Mouse (Mus musculus): ENCODE results near the gene Mest. TPM values are rescaled to one million over a fixed set of nuclear protein-coding genes. Genes with fewer than 3 reads are reported as not detected.

Mest gene
- polyA plus RNA-seq, 1 experiment from 2014 or later: 328 TPM

- no peaks in the 10 kb centered on the region; the same call in 1 of the 2 replicates for H3K4me1 ChIP-seq (replicated peaks; ENCODE audit: control insufficient read depth, insufficient read depth, low read length)
- no peaks in the 10 kb centered on the region for H3K9me3 ChIP-seq (ENCODE audit: control insufficient read depth, low read length)
- H3K27me3 ChIP-seq (replicated peaks; ENCODE audit: control insufficient read depth, insufficient read depth, low read length): no peaks in the 10 kb centered on the region
- no peak for ATAC-seq
- no peak overlapping the region for H3K27ac ChIP-seq (ENCODE audit: low read length)
- no peak overlapping the region for H3K4me3 ChIP-seq (replicated peaks; ENCODE audit: low read length)
- H3K9ac ChIP-seq (replicated peaks; ENCODE audit: low read depth, low read length): no peak overlapping the region
- 87% methylated on average over 6 of the region's 6 CpGs for WGBS
- no peaks in the 10 kb centered on the region for H3K36me3 ChIP-seq (ENCODE audit: control insufficient read depth, insufficient read depth)
- no peak overlapping the region for H3K4me2 ChIP-seq (ENCODE audit: low read length)
These were observed 23.2 kb upstream of the Mest start for GRCm38 (mm10) chr6:30700182-30700581.

- Histone ChIP-seq H3K27me3 (replicated peaks; ENCODE audit: control insufficient read depth, insufficient read depth, low read length) (no peaks in the 10 kb centered on the region), H3K4me3 (replicated peaks; ENCODE audit: low read length) (no peak overlapping the region), H3K4me1 (replicated peaks; ENCODE audit: control insufficient read depth, insufficient read depth, low read length) (no peaks in the 10 kb centered on the region; the same call in 1 of the 2 replicates), H3K27ac (ENCODE audit: low read length) (no peak overlapping the region), H3K4me2 (ENCODE audit: low read length) (no peak overlapping the region), H3K9ac (replicated peaks; ENCODE audit: low read depth, low read length) (no peak overlapping the region), H3K36me3 (ENCODE audit: control insufficient read depth, insufficient read depth) (no peaks in the 10 kb centered on the region), H3K9me3 (ENCODE audit: control insufficient read depth, low read length) (no peaks in the 10 kb centered on the region)
- whole genome bisulfite sequencing: 93% methylated on average over 6 of the region's 6 CpGs
- ATAC-seq: no peak
These were observed 20.5 kb upstream of the Mest start for GRCm38 (mm10) chr6:30702881-30703280.

- WGBS: 91% methylated on average over 6 of the region's 6 CpGs
- Histone ChIP-seq H3K9ac (replicated peaks; ENCODE audit: low read depth, low read length) (no peak overlapping the region), H3K36me3 (ENCODE audit: control insufficient read depth, insufficient read depth) (no peaks in the 10 kb centered on the region), H3K4me2 (ENCODE audit: low read length) (no peak overlapping the region), H3K27me3 (replicated peaks; ENCODE audit: control insufficient read depth, insufficient read depth, low read length) (no peaks in the 10 kb centered on the region), H3K4me3 (replicated peaks; ENCODE audit: low read length) (no peak overlapping the region), H3K27ac (ENCODE audit: low read length) (no peak overlapping the region), H3K4me1 (replicated peaks; ENCODE audit: control insufficient read depth, insufficient read depth, low read length) (no peaks in the 10 kb centered on the region), H3K9me3 (ENCODE audit: control insufficient read depth, low read length) (no peaks in the 10 kb centered on the region)
- no peak for ATAC-seq
These were observed 19.9 kb upstream of the Mest start for GRCm38 (mm10) chr6:30703476-30703875.

- 93% methylated on average over 9 of the region's 9 CpGs for WGBS
- H3K27me3 ChIP-seq (replicated peaks; ENCODE audit: control insufficient read depth, insufficient read depth, low read length): no peaks in the 10 kb centered on the region
- no peak overlapping the region for H3K4me2 ChIP-seq (ENCODE audit: low read length)
These were observed 19.3 kb upstream of the Mest start for GRCm38 (mm10) chr6:30703977-30704602.

GRCm38 (mm10) chr6:30709115-30709514, 14.2 kb upstream of the Mest start:
- Histone ChIP-seq H3K36me3 (ENCODE audit: control insufficient read depth, insufficient read depth) (no peaks in the 10 kb centered on the region), H3K4me3 (replicated peaks; ENCODE audit: low read length) (no peak overlapping the region), H3K4me1 (replicated peaks; ENCODE audit: control insufficient read depth, insufficient read depth, low read length) (0 out of 2 replicates have a peak, but pooled peaks cover 2% of the 10 kb centered on the region), H3K27ac (ENCODE audit: low read length) (no peak overlapping the region), H3K9me3 (ENCODE audit: control insufficient read depth, low read length) (no peaks in the 10 kb centered on the region), H3K27me3 (replicated peaks; ENCODE audit: control insufficient read depth, insufficient read depth, low read length) (no peaks in the 10 kb centered on the region), H3K4me2 (ENCODE audit: low read length) (no peak overlapping the region), H3K9ac (replicated peaks; ENCODE audit: low read depth, low read length) (no peak overlapping the region)
- WGBS: 15% methylated on average over 6 of the region's 6 CpGs
- ATAC-seq: no peak

More at GRCm38 (mm10) chr6:30703977-30704602, 19.3 kb upstream of the Mest start:
- Histone ChIP-seq H3K36me3 (ENCODE audit: control insufficient read depth, insufficient read depth) (no peaks in the 10 kb centered on the region), H3K27ac (ENCODE audit: low read length) (no peak overlapping the region), H3K4me3 (replicated peaks; ENCODE audit: low read length) (no peak overlapping the region), H3K9ac (replicated peaks; ENCODE audit: low read depth, low read length) (no peak overlapping the region), H3K9me3 (ENCODE audit: control insufficient read depth, low read length) (no peaks in the 10 kb centered on the region), H3K4me1 (replicated peaks; ENCODE audit: control insufficient read depth, insufficient read depth, low read length) (no peaks in the 10 kb centered on the region)
- ATAC-seq: no peak

GRCm38 (mm10) chr6:30710371-30711364, 12.7 kb upstream of the Mest start:
- Histone ChIP-seq H3K36me3 (ENCODE audit: control insufficient read depth, insufficient read depth) (no peaks in the 10 kb centered on the region), H3K9me3 (ENCODE audit: control insufficient read depth, low read length) (no peaks in the 10 kb centered on the region), H3K4me2 (ENCODE audit: low read length) (no peak overlapping the region), H3K9ac (replicated peaks; ENCODE audit: low read depth, low read length) (no peak overlapping the region), H3K4me1 (replicated peaks; ENCODE audit: control insufficient read depth, insufficient read depth, low read length) (peaks cover 6% of the 10 kb centered on the region; the same call in 1 of the 2 replicates), H3K4me3 (replicated peaks; ENCODE audit: low read length) (no peak overlapping the region), H3K27ac (ENCODE audit: low read length) (no peak overlapping the region), H3K27me3 (replicated peaks; ENCODE audit: control insufficient read depth, insufficient read depth, low read length) (no peaks in the 10 kb centered on the region)
- 66% methylated on average over 25 of the region's 25 CpGs for WGBS
- no peak for ATAC-seq

- Histone ChIP-seq H3K4me1 (replicated peaks; ENCODE audit: control insufficient read depth, insufficient read depth, low read length) (peaks cover 9% of the 10 kb centered on the region; the same call in 1 of the 2 replicates), H3K36me3 (ENCODE audit: control insufficient read depth, insufficient read depth) (no peaks in the 10 kb centered on the region), H3K9me3 (ENCODE audit: control insufficient read depth, low read length) (no peaks in the 10 kb centered on the region), H3K27me3 (replicated peaks; ENCODE audit: control insufficient read depth, insufficient read depth, low read length) (no peaks in the 10 kb centered on the region), H3K4me3 (replicated peaks; ENCODE audit: low read length) (no peak overlapping the region), H3K4me2 (ENCODE audit: low read length) (no peak overlapping the region), H3K27ac (ENCODE audit: low read length) (no peak overlapping the region), H3K9ac (replicated peaks; ENCODE audit: low read depth, low read length) (no peak overlapping the region)
- WGBS: 65% methylated on average over 10 of the region's 10 CpGs
- no peak for ATAC-seq
These were observed 12.0 kb upstream of the Mest start for GRCm38 (mm10) chr6:30711365-30711763.

- H3K27me3 ChIP-seq (replicated peaks; ENCODE audit: control insufficient read depth, insufficient read depth, low read length): no peaks in the 10 kb centered on the region
- H3K4me2 ChIP-seq (ENCODE audit: low read length): no peak overlapping the region
- no peaks in the 10 kb centered on the region for H3K36me3 ChIP-seq (ENCODE audit: control insufficient read depth, insufficient read depth)
- H3K9me3 ChIP-seq (ENCODE audit: control insufficient read depth, low read length): no peaks in the 10 kb centered on the region
- H3K4me1 ChIP-seq (replicated peaks; ENCODE audit: control insufficient read depth, insufficient read depth, low read length): peaks cover 13% of the 10 kb centered on the region
- 69% methylated on average over 7 of the region's 7 CpGs for WGBS
- no peak overlapping the region for H3K27ac ChIP-seq (ENCODE audit: low read length)
- no peak overlapping the region for H3K9ac ChIP-seq (replicated peaks; ENCODE audit: low read depth, low read length)
- ATAC-seq: no peak
- H3K4me3 ChIP-seq (replicated peaks; ENCODE audit: low read length): no peak overlapping the region
These were observed 10.9 kb upstream of the Mest start for GRCm38 (mm10) chr6:30712484-30712883.

GRCm38 (mm10) chr6:30713455-30713854, 9.9 kb upstream of the Mest start:
- Histone ChIP-seq H3K27me3 (replicated peaks; ENCODE audit: control insufficient read depth, insufficient read depth, low read length) (no peaks in the 10 kb centered on the region), H3K27ac (ENCODE audit: low read length) (no peak overlapping the region), H3K9ac (replicated peaks; ENCODE audit: low read depth, low read length) (no peak overlapping the region), H3K4me2 (ENCODE audit: low read length) (no peak overlapping the region), H3K36me3 (ENCODE audit: control insufficient read depth, insufficient read depth) (no peaks in the 10 kb centered on the region), H3K9me3 (ENCODE audit: control insufficient read depth, low read length) (no peaks in the 10 kb centered on the region), H3K4me1 (replicated peaks; ENCODE audit: control insufficient read depth, insufficient read depth, low read length) (peaks cover 13% of the 10 kb centered on the region), H3K4me3 (replicated peaks; ENCODE audit: low read length) (no peak overlapping the region)
- WGBS: 90% methylated on average over 6 of the region's 6 CpGs
- no peak for ATAC-seq

Measured in forebrain, embryonic 16.5 days (tissue).